Mouse (Mus musculus) midbrain, embryonic 16.5 days (tissue): ENCODE data around the gene Cyp4f39. TPM values are rescaled to one million over a fixed set of nuclear protein-coding genes. Genes with fewer than 3 reads are reported as not detected.

Experiments
- ATAC-seq: fragments of 200-750 bp; cut with Nextera tagmentation; 2 replicates; pipeline ENCODE4 v1.8.0; 2017; ENCODE audit warnings: moderate TSS enrichment
- H3K27ac ChIP-seq: fragments of 300-500 bp; sonication (generic); 2 replicates; pipeline ENCODE4 v1.5.1; 2014; ENCODE audit warnings: mild to moderate bottlenecking, low read length, mixed read lengths
- H3K27me3 ChIP-seq: fragments of 300-500 bp; sonication (generic); 2 replicates; pipeline ENCODE4 v1.6.1; 2014; ENCODE audit warnings: low read depth, low read length, mixed read lengths; ENCODE audit not compliant: control insufficient read depth, insufficient read depth
- H3K36me3 ChIP-seq: fragments of 300-500 bp; sonication (generic); 2 replicates; pipeline ENCODE4 v1.6.1; 2014; ENCODE audit warnings: mild to moderate bottlenecking, low read length, moderate library complexity, mixed read lengths; ENCODE audit not compliant: control insufficient read depth, insufficient read depth
- H3K4me1 ChIP-seq: fragments of 300-500 bp; sonication (generic); 2 replicates; pipeline ENCODE4 v1.6.1; 2014; ENCODE audit warnings: mild to moderate bottlenecking, low read length, mixed read lengths; ENCODE audit not compliant: control insufficient read depth, insufficient read depth
- H3K4me2 ChIP-seq: fragments of 300-500 bp; sonication (generic); 2 replicates; pipeline ENCODE4 v1.6.1; 2014; ENCODE audit warnings: mild to moderate bottlenecking, low read length, mixed read lengths
- H3K4me3 ChIP-seq: fragments of 300-500 bp; sonication (generic); 2 replicates; pipeline ENCODE4 v1.5.1; 2014; ENCODE audit warnings: low read depth, mild to moderate bottlenecking, low read length, moderate library complexity, mixed read lengths
- H3K9ac ChIP-seq: fragments of 300-500 bp; sonication (generic); 2 replicates; pipeline ENCODE4 v1.6.1; 2014; ENCODE audit warnings: low read depth, low read length, mixed read lengths
- H3K9me3 ChIP-seq: fragments of 300-500 bp; sonication (generic); replicated peaks from 2 replicates; pipeline ENCODE4 v1.6.1; 2014; ENCODE audit warnings: mild to moderate bottlenecking, low read length, mixed read lengths; ENCODE audit not compliant: control insufficient read depth, poor library complexity, severe bottlenecking
- WGBS: fragments of 180-500 bp; shearing (Covaris S2); extraction: QIAGEN DNeasy Blood & Tissue Kit; methylation state at CpG from one replicate; pipeline ENCODE4 v1.1.7; 2014; 5-methylcytosine and 5-hydroxymethylcytosine counted together
- polyA plus RNA-seq: library from polyadenylated mRNA; unstranded; fragments of >200 nt; fragmentation: Nextera tagmentation; extraction: Ambion mirVana; gene quantifications from 2 replicates; pipeline ENCODE4 v1.2.1, GENCODE M21; 2015

Cyp4f39 gene
- polyA plus RNA-seq = 1.2 and 1.3 TPM in 2 replicates

- no peak within 1 kb of the TSS for H3K27ac ChIP-seq
- peak within 1 kb of the TSS; percentile 52 for H3K9ac ChIP-seq
- peaks cover 3% of the 10 kb centered on the region; the same call in 1 of the 2 replicates for H3K27me3 ChIP-seq
- ATAC-seq = no peak
- H3K9me3 ChIP-seq = no peaks in the 10 kb centered on the region; the same call in 1 of the 2 replicates
- no peaks in the 10 kb centered on the region for H3K36me3 ChIP-seq
- H3K4me1 ChIP-seq = 0 out of 2 replicates have a peak, but pooled peaks cover 3% of the 10 kb centered on the region
- 1% methylated on average over 19 of the region's 19 CpGs for WGBS
- H3K4me2 ChIP-seq = peak within 1 kb of the TSS; percentile 61
- peak within 1 kb of the TSS; percentile 32 for H3K4me3 ChIP-seq
These were observed at the start of gene Cyp4f39 for GRCm38 (mm10) chr17:32452482-32452881. Gene Cyp4f39, plus strand, starts transcription at chr17:32452723.

GRCm38 (mm10) chr17:32402779-32403157 is 49.8 kb upstream of the Cyp4f39 start:
- H3K27ac ChIP-seq = no peak overlapping the region
- WGBS = 79% methylated on average over 11 of the region's 11 CpGs
- no peak overlapping the region for H3K9ac ChIP-seq
- no peak overlapping the region for H3K4me2 ChIP-seq
- peaks cover 15% of the 10 kb centered on the region for H3K27me3 ChIP-seq
- H3K36me3 ChIP-seq = no peaks in the 10 kb centered on the region
- ATAC-seq = no peak
- H3K4me1 ChIP-seq = no peaks in the 10 kb centered on the region
- no peak overlapping the region for H3K4me3 ChIP-seq
- no peaks in the 10 kb centered on the region for H3K9me3 ChIP-seq

DNA sequence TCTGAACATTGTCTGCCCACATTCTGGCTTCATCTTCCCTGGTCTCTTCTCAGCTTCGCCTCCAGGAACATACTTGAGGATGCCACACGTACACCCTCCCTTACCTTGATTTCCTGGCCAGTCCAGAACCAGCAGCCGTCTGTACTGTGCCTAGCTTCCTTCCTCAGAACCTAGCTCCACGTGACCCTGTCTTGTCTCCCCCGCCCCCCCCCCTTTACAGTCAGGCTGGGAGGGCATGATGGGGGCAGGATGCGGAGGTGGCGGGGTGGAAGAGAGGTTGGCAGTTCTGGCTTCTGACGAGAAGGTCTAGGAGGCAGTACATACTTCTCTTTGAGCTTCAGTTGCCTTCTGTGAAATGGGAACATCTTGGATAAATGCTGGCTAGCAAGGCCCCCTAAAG is 49.1 kb upstream of the Cyp4f39 start, which contains the start of gene Rasal3:
Gene Rasal3 (minus strand): TSS at position 167 of the 400 bp plus-strand sequence.
- Histone ChIP-seq H3K27ac (no peak within 1 kb of the TSS), H3K9me3 (no peaks in the 10 kb centered on the region), H3K9ac (no peak within 1 kb of the TSS), H3K4me3 (no peak within 1 kb of the TSS), H3K4me2 (no peak within 1 kb of the TSS), H3K4me1 (no peaks in the 10 kb centered on the region), H3K27me3 (peaks cover 9% of the 10 kb centered on the region), H3K36me3 (no peaks in the 10 kb centered on the region)
- WGBS = 82% methylated on average over 8 of the region's 8 CpGs
- ATAC-seq = no peak

- Histone ChIP-seq H3K4me3 (no peak overlapping the region), H3K27me3 (peaks cover 3% of the 10 kb centered on the region), H3K36me3 (no peaks in the 10 kb centered on the region), H3K4me2 (no peak overlapping the region), H3K27ac (no peak overlapping the region), H3K9me3 (no peaks in the 10 kb centered on the region), H3K9ac (no peak overlapping the region), H3K4me1 (no peaks in the 10 kb centered on the region)
- no peak for ATAC-seq
- WGBS = 88% methylated on average over 6 of the region's 6 CpGs
These were observed 40.6 kb upstream of the Cyp4f39 start for GRCm38 (mm10) chr17:32411898-32412297.

DNA sequence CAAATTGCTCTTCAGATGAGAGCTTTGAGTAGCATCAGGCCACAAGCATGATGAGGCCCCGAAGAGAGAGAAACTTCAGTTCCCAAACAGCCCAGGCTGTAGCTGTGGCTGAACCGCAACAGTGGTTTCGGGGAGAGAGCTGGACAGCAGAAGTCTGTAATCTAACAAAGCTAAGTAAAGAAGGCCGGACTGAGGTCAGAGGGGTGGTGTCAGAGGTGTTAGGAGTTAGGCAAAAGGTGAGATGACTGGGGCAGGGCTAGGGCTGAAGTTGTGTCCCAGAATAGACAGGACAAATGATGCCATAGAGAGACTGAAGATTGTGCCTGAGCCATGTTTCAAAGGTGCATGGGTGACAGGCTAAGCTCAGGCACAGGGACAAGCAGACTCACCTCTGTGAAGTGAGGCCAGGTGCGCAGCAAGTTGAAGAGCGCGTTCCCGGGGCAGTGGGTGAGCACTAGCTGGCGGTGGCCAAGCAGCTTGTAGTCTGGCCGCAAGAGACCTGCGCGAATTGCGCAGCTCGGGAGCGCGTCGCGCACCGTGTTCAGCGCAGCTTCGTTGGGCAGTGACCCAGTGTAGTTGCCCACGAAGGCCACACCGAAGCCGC is 37.0 kb upstream of the Cyp4f39 start:
- Histone ChIP-seq H3K27ac (no peak overlapping the region), H3K9me3 (no peaks in the 10 kb centered on the region), H3K9ac (no peak overlapping the region), H3K27me3 (peaks cover 3% of the 10 kb centered on the region), H3K4me3 (no peak overlapping the region), H3K4me1 (no peaks in the 10 kb centered on the region), H3K36me3 (no peaks in the 10 kb centered on the region), H3K4me2 (no peak overlapping the region)
- 40% methylated on average over 24 of the region's 24 CpGs for WGBS
- no peak for ATAC-seq

GRCm38 (mm10) chr17:32416771-32417170 is 35.8 kb upstream of the Cyp4f39 start:
- Histone ChIP-seq H3K27ac (no peak overlapping the region), H3K9ac (no peak overlapping the region), H3K27me3 (peaks cover 3% of the 10 kb centered on the region), H3K9me3 (no peaks in the 10 kb centered on the region), H3K36me3 (no peaks in the 10 kb centered on the region), H3K4me1 (no peaks in the 10 kb centered on the region), H3K4me3 (no peak overlapping the region), H3K4me2 (no peak overlapping the region)
- WGBS = 93% methylated on average over 14 of the region's 14 CpGs
- ATAC-seq = no peak

GRCm38 (mm10) chr17:32419989-32420388 is 32.5 kb upstream of the Cyp4f39 start:
- no peak for ATAC-seq
- no peak overlapping the region for H3K4me2 ChIP-seq
- no peaks in the 10 kb centered on the region for H3K4me1 ChIP-seq
- no peak overlapping the region for H3K4me3 ChIP-seq
- H3K27ac ChIP-seq = no peak overlapping the region
- peaks cover 3% of the 10 kb centered on the region for H3K27me3 ChIP-seq
- H3K36me3 ChIP-seq = no peaks in the 10 kb centered on the region
- no peak overlapping the region for H3K9ac ChIP-seq
- H3K9me3 ChIP-seq = no peaks in the 10 kb centered on the region
- WGBS = 73% methylated on average over 2 of the region's 2 CpGs

- Histone ChIP-seq H3K27ac (no peak overlapping the region), H3K4me3 (no peak overlapping the region), H3K4me1 (no peaks in the 10 kb centered on the region), H3K9me3 (no peaks in the 10 kb centered on the region), H3K36me3 (no peaks in the 10 kb centered on the region), H3K4me2 (no peak overlapping the region), H3K9ac (no peak overlapping the region), H3K27me3 (peaks cover 3% of the 10 kb centered on the region)
- no peak for ATAC-seq
- WGBS = 84% methylated on average over 8 of the region's 8 CpGs
These were observed 31.7 kb upstream of the Cyp4f39 start for GRCm38 (mm10) chr17:32420781-32421180.

DNA sequence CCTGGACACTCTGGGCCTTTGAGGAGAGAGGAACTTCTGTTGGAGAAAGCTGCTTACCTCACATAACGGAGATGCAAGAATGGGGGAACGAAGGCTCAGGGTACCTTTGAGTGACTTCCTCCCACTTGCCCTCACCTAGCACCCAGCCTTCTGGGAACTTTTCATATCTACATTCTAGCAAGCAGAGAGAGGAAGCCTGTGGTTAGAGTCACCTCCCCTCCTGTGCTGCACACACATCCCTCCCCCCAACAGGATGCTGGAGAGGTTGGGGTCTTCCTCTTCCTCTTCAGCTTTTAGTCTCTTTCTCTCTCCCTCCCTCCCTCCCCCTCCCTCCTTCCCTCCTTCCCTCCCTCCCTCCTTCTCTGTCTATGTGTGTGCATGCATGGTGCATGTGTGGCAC is 28.5 kb upstream of the Cyp4f39 start, which contains the start of gene Pglyrp2:
Gene Pglyrp2 (minus strand): TSS at position 134 of the 400 bp plus-strand sequence.
- Histone ChIP-seq H3K9ac (no peak within 1 kb of the TSS), H3K27me3 (no peaks in the 10 kb centered on the region), H3K27ac (no peak within 1 kb of the TSS), H3K36me3 (no peaks in the 10 kb centered on the region), H3K4me3 (no peak within 1 kb of the TSS), H3K4me2 (no peak within 1 kb of the TSS), H3K4me1 (no peaks in the 10 kb centered on the region), H3K9me3 (no peaks in the 10 kb centered on the region)
- no peak for ATAC-seq
- 84% methylated on average over 2 of the region's 2 CpGs for WGBS
